Mouse (Mus musculus) lung, postnatal 0 days (tissue): Measurements from ENCODE around the gene Ube3b. TPM values are rescaled to one million over a fixed set of nuclear protein-coding genes. Genes with fewer than 3 reads are reported as not detected.

Source experiments
- ATAC-seq: fragments of 200-750 bp; cut with Nextera tagmentation; 2 replicates; pipeline ENCODE4 v1.8.0; 2017; ENCODE audit warnings: moderate library complexity
- DNase-seq: peaks from one replicate; pipeline ENCODE4 v3.0.0-alpha.2; 2016; ENCODE audit warnings: low spot score
- H3K27ac ChIP-seq: fragments of 300-500 bp; sonication (generic); 2 replicates; pipeline ENCODE4 v1.5.1; 2014; ENCODE audit warnings: antibody characterized with exemption, mild to moderate bottlenecking, low read length, mixed read lengths
- H3K27me3 ChIP-seq: fragments of 300-500 bp; sonication (generic); replicated peaks from 2 replicates; pipeline ENCODE4 v1.6.1; 2014; ENCODE audit warnings: low read length, mixed read lengths; ENCODE audit not compliant: insufficient read depth
- H3K36me3 ChIP-seq: fragments of 300-500 bp; sonication (generic); 2 replicates; pipeline ENCODE4 v1.6.1; 2014; ENCODE audit warnings: low read length, mixed read lengths; ENCODE audit not compliant: insufficient read depth
- H3K4me1 ChIP-seq: fragments of 300-500 bp; sonication (generic); 2 replicates; pipeline ENCODE4 v1.6.1; 2014; ENCODE audit warnings: antibody characterized with exemption, low read depth, low read length, mixed read lengths; ENCODE audit not compliant: insufficient read depth
- H3K4me2 ChIP-seq: fragments of 300-500 bp; sonication (generic); replicated peaks from 2 replicates; pipeline ENCODE4 v1.6.1; 2014; ENCODE audit warnings: low read depth, mild to moderate bottlenecking, low read length, moderate library complexity, mixed read lengths
- H3K4me3 ChIP-seq: fragments of 300-500 bp; sonication (generic); 2 replicates; pipeline ENCODE4 v1.5.1; 2014; ENCODE audit warnings: low read depth, low read length
- H3K9ac ChIP-seq: fragments of 300-500 bp; sonication (generic); replicated peaks from 2 replicates; pipeline ENCODE4 v1.6.1; 2014; ENCODE audit warnings: low read depth, mild to moderate bottlenecking
- H3K9me3 ChIP-seq: fragments of 300-500 bp; sonication (generic); 2 replicates; pipeline ENCODE4 v1.6.1; 2016; ENCODE audit warnings: low read length, mixed read lengths
- CTCF ChIP-seq: IDR thresholded peaks from 2 replicates; pipeline ENCODE4 v1.5.1; 2016; ENCODE audit warnings: antibody characterized with exemption, mild to moderate bottlenecking
- EP300 ChIP-seq: IDR thresholded peaks from 2 replicates; pipeline ENCODE4 v1.6.1; 2016; ENCODE audit warnings: antibody characterized with exemption, mild to moderate bottlenecking, control low read depth
- WGBS: fragments of 180-500 bp; shearing (Covaris S2); extraction: QIAGEN DNeasy Blood & Tissue Kit; methylation state at CpG from one replicate; pipeline ENCODE4 v1.1.7; 2014; 5-methylcytosine and 5-hydroxymethylcytosine counted together
- polyA plus RNA-seq: library from polyadenylated mRNA; unstranded; fragments of >200 nt; fragmentation: Nextera tagmentation; extraction: Ambion mirVana; gene quantifications from 2 replicates; pipeline ENCODE4 v1.2.1, GENCODE M21; 2015

Gene Ube3b
- polyA plus RNA-seq, 1 experiment from 2014 or later, result 28.9 TPM

- 69% methylated on average over 9 of the region's 9 CpGs for WGBS
- H3K27me3 ChIP-seq, result no peaks in the 10 kb centered on the region
- H3K4me1 ChIP-seq, result no peaks in the 10 kb centered on the region
- ATAC-seq (no peak), DNase-seq (no peak)
- H3K4me2 ChIP-seq, result no peak overlapping the region
- no peak overlapping the region for H3K4me3 ChIP-seq
- H3K27ac ChIP-seq, result no peak overlapping the region
- H3K9ac ChIP-seq, result no peak overlapping the region
- H3K36me3 ChIP-seq, result peaks cover 37% of the 10 kb centered on the region
- no peak for TF ChIP-seq CTCF
- TF ChIP-seq EP300, result no peak
- H3K9me3 ChIP-seq, result no peaks in the 10 kb centered on the region
Measured at GRCm38 (mm10) chr5:114393169-114393568, 12.8 kb downstream of the Ube3b start.

GRCm38 (mm10) chr5:114406592-114406991 lies 26.2 kb downstream of the Ube3b start:
- Histone ChIP-seq H3K4me1 (no peaks in the 10 kb centered on the region), H3K4me2 (no peak overlapping the region), H3K27ac (no peak overlapping the region), H3K4me3 (no peak overlapping the region), H3K9ac (no peak overlapping the region), H3K9me3 (no peaks in the 10 kb centered on the region), H3K27me3 (no peaks in the 10 kb centered on the region), H3K36me3 (peaks cover 82% of the 10 kb centered on the region)
- no peak for ATAC-seq
- no peak for TF ChIP-seq CTCF
- no peak for TF ChIP-seq EP300
- DNase-seq, result no peak
- 76% methylated on average over 14 of the region's 14 CpGs for WGBS

GRCm38 (mm10) chr5:114407269-114407668 lies 26.9 kb downstream of the Ube3b start:
- TF ChIP-seq CTCF, result no peak
- TF ChIP-seq EP300, result no peak
- Histone ChIP-seq H3K4me3 (no peak overlapping the region), H3K9me3 (no peaks in the 10 kb centered on the region), H3K9ac (no peak overlapping the region), H3K27ac (no peak overlapping the region), H3K36me3 (peaks cover 81% of the 10 kb centered on the region), H3K27me3 (no peaks in the 10 kb centered on the region), H3K4me1 (no peaks in the 10 kb centered on the region), H3K4me2 (no peak overlapping the region)
- no peak for ATAC-seq
- 74% methylated on average over 10 of the region's 10 CpGs for WGBS
- no peak for DNase-seq

GRCm38 (mm10) chr5:114407810-114408209 lies 27.4 kb downstream of the Ube3b start:
- H3K36me3 ChIP-seq, result peaks cover 75% of the 10 kb centered on the region

GRCm38 (mm10) chr5:114408846-114409245 lies 28.4 kb downstream of the Ube3b start:
- Histone ChIP-seq H3K4me1 (no peaks in the 10 kb centered on the region), H3K4me3 (no peak overlapping the region), H3K4me2 (no peak overlapping the region), H3K36me3 (peaks cover 65% of the 10 kb centered on the region), H3K9me3 (no peaks in the 10 kb centered on the region), H3K27ac (no peak overlapping the region), H3K9ac (no peak overlapping the region), H3K27me3 (no peaks in the 10 kb centered on the region)
- DNase-seq (no peak), ATAC-seq (no peak)
- TF ChIP-seq CTCF (no peak), EP300 (no peak)
- WGBS, result 91% methylated on average over 11 of the region's 11 CpGs

More at GRCm38 (mm10) chr5:114407810-114408209, 27.4 kb downstream of the Ube3b start:
- Histone ChIP-seq H3K4me2 (no peak overlapping the region), H3K4me1 (no peaks in the 10 kb centered on the region), H3K4me3 (no peak overlapping the region), H3K27me3 (no peaks in the 10 kb centered on the region), H3K9me3 (no peaks in the 10 kb centered on the region), H3K27ac (no peak overlapping the region), H3K9ac (no peak overlapping the region)
- ATAC-seq (peak; percentile 54), DNase-seq (peak; percentile 76)
- no peak for TF ChIP-seq EP300
- WGBS, result 69% methylated on average over 9 of the region's 9 CpGs

- Histone ChIP-seq H3K4me1 (no peaks in the 10 kb centered on the region), H3K9ac (no peak overlapping the region), H3K27me3 (no peaks in the 10 kb centered on the region), H3K27ac (no peak overlapping the region), H3K9me3 (no peaks in the 10 kb centered on the region), H3K4me3 (no peak overlapping the region), H3K4me2 (no peak overlapping the region), H3K36me3 (peaks cover 61% of the 10 kb centered on the region)
- ATAC-seq (no peak), DNase-seq (no peak)
- TF ChIP-seq EP300 (no peak), CTCF (no peak; the same call in 1 of the 2 replicates)
- 87% methylated on average over 13 of the region's 13 CpGs for WGBS
Measured at GRCm38 (mm10) chr5:114410429-114410828, 30.0 kb downstream of the Ube3b start.
